8 mouse cellular contexts compared by ENCODE assay signal in genomic region chr5:28317253-28317916, GRCm38 (mm10). TPM values are rescaled to one million over a fixed set of nuclear protein-coding genes. Genes with fewer than 3 reads are reported as not detected.
A peak's percentile ranks its signal among the peaks of the same experiment; 100 is the strongest.
DNase-seq lines count a peak whose midpoint lies in the region; ATAC-seq and TF ChIP-seq lines count a peak whose summit lies in the region.

No protein-coding gene starts in this region.

- no peaks in the 10 kb centered on the region for H3K27me3 ChIP-seq in heart, embryonic 14.5 days (ENCODE audit: control insufficient read depth, insufficient read depth, low read length)
- no peaks in the 10 kb centered on the region for H3K27me3 ChIP-seq in G1E (ENCODE audit: insufficient read depth, low read length)
- H3K27me3 ChIP-seq in forebrain, embryonic 14.5 days (replicated peaks; ENCODE audit: control insufficient read depth, insufficient read depth, low read length): no peaks in the 10 kb centered on the region
- H3K27me3 ChIP-seq in liver, embryonic 14.5 days (ENCODE audit: control insufficient read depth, insufficient read depth, low read length): no peaks in the 10 kb centered on the region

- TF ChIP-seq CTCF in G1E (IDR thresholded peaks at IDR 0.05; ENCODE audit: low read depth, low read length): no peak
- no peak for TF ChIP-seq CTCF in liver, embryonic 14.5 days (IDR thresholded peaks at IDR 0.05; ENCODE audit: low read depth)

- peak overlapping the region; percentile 72 for H3K4me2 ChIP-seq in heart, embryonic 14.5 days (ENCODE audit: low read length)
- peak overlapping the region; percentile 77 for H3K4me2 ChIP-seq in forebrain, embryonic 14.5 days (ENCODE audit: low read length)
- peak overlapping the region; percentile 89 for H3K4me2 ChIP-seq in liver, embryonic 14.5 days (ENCODE audit: low read depth)

- DNase-seq in heart, postnatal 4 days: no peak
- DNase-seq in G1E (ENCODE audit: low spot score): no peak
- peak; percentile 39 for DNase-seq in forebrain, embryonic 14.5 days (ENCODE audit: low spot score)
- peak in 1 of 3 experiments; percentile 24 for DNase-seq in liver, embryonic 14.5 days (ENCODE audit: low read depth in 3 of 3, low spot score in 3 of 3)
- no peak for DNase-seq in adrenal gland, postnatal 25 days
- no peak for DNase-seq in cerebellum, adult 9-11 months
- DNase-seq in right cerebral cortex, adult 18-20 months: no peak

- ATAC-seq in heart, embryonic 14.5 days (ENCODE audit: insufficient number of reproducible peaks, insufficient read depth, low FRiP score, low read depth): peak; percentile 57
- ATAC-seq in G1E (ENCODE audit: extremely low read depth, insufficient number of reproducible peaks, low FRiP score, poor library complexity, severe bottlenecking): no peak
- peak; percentile 80 for ATAC-seq in forebrain, embryonic 14.5 days
- peak; percentile 61 for ATAC-seq in liver, embryonic 14.5 days (ENCODE audit: insufficient read depth)

- peak overlapping the region; percentile 93 to 99 for H3K4me3 ChIP-seq in heart, embryonic 14.5 days (ENCODE audit: control insufficient read depth in 1 of 2, insufficient read depth in 1 of 2, low read depth in 1 of 2, low read length in 2 of 2)
- peak overlapping the region; percentile 85 for H3K4me3 ChIP-seq in G1E (ENCODE audit: low read depth, low read length)
- H3K4me3 ChIP-seq in forebrain, embryonic 14.5 days (ENCODE audit: low read depth, low read length): peak overlapping the region; percentile 96
- H3K4me3 ChIP-seq in liver, embryonic 14.5 days (ENCODE audit: insufficient read depth in 1 of 2, low read depth in 2 of 2, low read length in 2 of 2): peak overlapping the region; percentile 80 to 89

- no peaks in the 10 kb centered on the region for H3K9me3 ChIP-seq in heart, embryonic 14.5 days (ENCODE audit: control insufficient read depth, low read length)
- no peaks in the 10 kb centered on the region for H3K9me3 ChIP-seq in G1E (replicated peaks)
- H3K9me3 ChIP-seq in forebrain, embryonic 14.5 days (replicated peaks; ENCODE audit: control insufficient read depth, low read length): no peaks in the 10 kb centered on the region
- H3K9me3 ChIP-seq in liver, embryonic 14.5 days (ENCODE audit: control insufficient read depth, low read length): no peaks in the 10 kb centered on the region

- peak overlapping the region; percentile 99 to 100 for H3K27ac ChIP-seq in heart, embryonic 14.5 days (replicated peaks in 1 of 2; ENCODE audit: control insufficient read depth in 1 of 2, insufficient read depth in 1 of 2, low read depth in 2 of 2, low read length in 2 of 2)
- H3K27ac ChIP-seq in forebrain, embryonic 14.5 days (ENCODE audit: low read depth, low read length): peak overlapping the region; percentile 99
- peak overlapping the region; percentile 90 for H3K27ac ChIP-seq in liver, embryonic 14.5 days

- H3K9ac ChIP-seq in heart, embryonic 14.5 days (ENCODE audit: low read length): peak overlapping the region; percentile 100
- peak overlapping the region; percentile 100 for H3K9ac ChIP-seq in forebrain, embryonic 14.5 days (ENCODE audit: low read length)
- peak overlapping the region; percentile 99 for H3K9ac ChIP-seq in liver, embryonic 14.5 days (replicated peaks)

- WGBS in heart, embryonic 14.5 days: 0% methylated on average over 60 of the region's 62 CpGs
- WGBS in forebrain, embryonic 14.5 days: under 1% methylated on average over 60 of the region's 62 CpGs
- under 1% methylated on average over 57 of the region's 62 CpGs for WGBS in liver, embryonic 14.5 days (ENCODE audit: insufficient replicate concordance)

- no peak for TF ChIP-seq EP300 in liver, embryonic 14.5 days (IDR thresholded peaks at IDR 0.05; ENCODE audit: low read depth)

- H3K4me1 ChIP-seq in heart, embryonic 14.5 days (ENCODE audit: control insufficient read depth in 2 of 2, insufficient read depth in 2 of 2, low read length in 2 of 2): peaks cover 3 to 21% of the 10 kb centered on the region in 2 experiments; a peak in 3 of 4 replicates
- peaks cover 41% of the 10 kb centered on the region for H3K4me1 ChIP-seq in G1E (ENCODE audit: insufficient read depth, low read depth, low read length)
- peaks cover 14% of the 10 kb centered on the region for H3K4me1 ChIP-seq in forebrain, embryonic 14.5 days (ENCODE audit: control insufficient read depth, insufficient read depth, low read length)
- peaks cover 17 to 27% of the 10 kb centered on the region in 2 experiments for H3K4me1 ChIP-seq in liver, embryonic 14.5 days (replicated peaks; ENCODE audit: control insufficient read depth in 2 of 2, insufficient read depth in 2 of 2, low read length in 1 of 2)

- H3K36me3 ChIP-seq in heart, embryonic 14.5 days (ENCODE audit: control insufficient read depth, insufficient read depth, low read length): no peaks in the 10 kb centered on the region
- peaks cover 10% of the 10 kb centered on the region for H3K36me3 ChIP-seq in G1E (replicated peaks)
- H3K36me3 ChIP-seq in forebrain, embryonic 14.5 days (ENCODE audit: control insufficient read depth, insufficient read depth, low read length): no peaks in the 10 kb centered on the region
- no peaks in the 10 kb centered on the region; the same call in 1 of the 2 replicates for H3K36me3 ChIP-seq in liver, embryonic 14.5 days (replicated peaks; ENCODE audit: control insufficient read depth, insufficient read depth, low read depth)

RNA-seq across cellular contexts. Expression of gene Rbm33, which starts 0.5 kb away (rescaled TPM):
- 14.2 and 14.4 TPM in 2 replicates for polyA plus RNA-seq in heart, embryonic 14.5 days (2014; fragmentation: Nextera tagmentation; extraction: Ambion mirVana)
- total RNA-seq in heart, postnatal 4 days (2021): 10 to 100 TPM; 43.9 to 46.0 TPM
- total RNA-seq in G1E (2014; fragmentation: Nextera tagmentation) (81.0 and 88.0 TPM in 2 replicates), G1E (2017) (27.6 and 32.3 TPM in 2 replicates)
- 43.1 and 45.8 TPM in 2 replicates for polyA plus RNA-seq in G1E (2012)
- 21.4 and 21.7 TPM in 2 replicates for polyA plus RNA-seq in forebrain, embryonic 14.5 days (2014; fragmentation: Nextera tagmentation; extraction: Ambion mirVana)
- polyA plus RNA-seq in liver, embryonic 14.5 days (2012; rRNA removed): 8.6 and 9.7 TPM in 2 replicates
- polyA plus RNA-seq in liver, embryonic 14.5 days (2014; fragmentation: Nextera tagmentation; extraction: Ambion mirVana): 7.1 and 7.3 TPM in 2 replicates
- 43.4 and 54.4 TPM in 2 replicates for total RNA-seq in adrenal gland, postnatal 25 days (2021)
